In genomic region chr4:39527492-39527891, GRCm38 (mm10) we compare ENCODE assay signal across 17 mouse cellular contexts.
"Had no signal": no experiment of that assay in that cellular context is flagged by ENCODE, and none has a peak within 500 bp of the region (broad histone marks: within the 10 kb centered on the region; RNA-seq: fewer than 3 reads in every experiment).

No protein-coding gene starts in this region.

- H3K4me2 ChIP-seq: lung, embryonic 15.5 days; midbrain, embryonic 11.5 days; midbrain, embryonic 13.5 days; midbrain, embryonic 15.5 days; neural tube, embryonic 12.5 days; stomach, embryonic 15.5 days had no signal

- H3K4me1 ChIP-seq: lung, embryonic 15.5 days; megakaryocyte, embryonic 14.5 days; midbrain, embryonic 13.5 days; midbrain, embryonic 15.5 days; neural tube, embryonic 12.5 days; stomach, embryonic 15.5 days had no signal

- ATAC-seq: lung, postnatal 0 days; midbrain, embryonic 13.5 days; midbrain, embryonic 15.5 days had no signal

- DNase-seq: lung, adult 2 months; lung, postnatal 14 days; lung, postnatal 36 days; right cerebral cortex, postnatal 14 days; thymus, adult 2 months; thymus, postnatal 25 days; thymus, postnatal 4 days had no signal

- H3K4me3 ChIP-seq: lung, embryonic 15.5 days; megakaryocyte, embryonic 14.5 days; midbrain, embryonic 13.5 days; midbrain, embryonic 15.5 days; neural tube, embryonic 12.5 days; stomach, embryonic 15.5 days had no signal

- H3K9ac ChIP-seq: lung, embryonic 15.5 days; midbrain, embryonic 13.5 days; midbrain, embryonic 15.5 days; neural tube, embryonic 12.5 days; stomach, embryonic 15.5 days had no signal

- H3K36me3 ChIP-seq: lung, embryonic 15.5 days; midbrain, embryonic 13.5 days; midbrain, embryonic 15.5 days; neural tube, embryonic 12.5 days; stomach, embryonic 15.5 days had no signal

- H3K27ac ChIP-seq: lung, embryonic 15.5 days; macrophage; midbrain, embryonic 13.5 days; midbrain, embryonic 15.5 days; neural tube, embryonic 12.5 days; stomach, embryonic 15.5 days; stomach, postnatal 0 days had no signal

- H3K9me3 ChIP-seq: lung, embryonic 15.5 days; megakaryocyte, embryonic 14.5 days; midbrain, embryonic 13.5 days; midbrain, embryonic 15.5 days; neural tube, embryonic 12.5 days; stomach, embryonic 15.5 days had no signal

- H3K27me3 ChIP-seq: lung, embryonic 15.5 days; megakaryocyte, embryonic 14.5 days; midbrain, embryonic 13.5 days; midbrain, embryonic 15.5 days; neural tube, embryonic 12.5 days; stomach, embryonic 15.5 days had no signal
